Mouse (Mus musculus) left cerebral cortex, adult 8-10 months (tissue): ENCODE measurements around the gene Ppm1n. TPM values are rescaled to one million over a fixed set of nuclear protein-coding genes. Genes with fewer than 3 reads are reported as not detected.

Source experiments
- DNase-seq, 2 experiments: peaks; one replicate each; pipeline ENCODE4 v3.0.0; 2022; ENCODE audit warnings: low spot score in 2 of 2
- total RNA-seq, 4 experiments: library from RNA; stranded (reverse); gene quantifications; 2 replicates each; pipeline ENCODE4 v1.2.4; 2022

The Ppm1n gene
- total RNA-seq, 4 experiments from 2014 or later: 0.68 TPM; not detected in 3

GRCm38 (mm10) chr7:19252078-19252477 is 27.8 kb downstream of the Ppm1n start:
- no peak for DNase-seq

DNA sequence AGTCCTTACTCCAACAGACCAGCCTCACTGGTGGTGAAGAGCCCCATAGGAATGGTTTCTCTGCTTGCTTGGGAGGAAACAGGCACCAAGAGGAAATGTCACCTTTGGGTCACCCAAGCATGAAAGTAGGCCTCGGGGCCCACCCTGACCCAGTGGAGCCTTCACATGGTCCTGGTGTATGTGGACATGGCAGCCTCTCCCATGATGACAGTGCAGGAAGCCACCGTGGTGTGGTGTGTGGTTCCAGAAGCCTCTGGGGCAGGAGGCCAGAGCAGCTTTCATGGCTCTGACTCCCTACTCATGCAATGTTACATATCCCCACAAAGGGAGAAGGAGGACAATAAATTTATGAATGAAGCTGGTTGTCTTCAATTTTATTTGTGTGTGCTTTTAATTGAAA is 32.4 kb downstream of the Ppm1n start:
- no peak for DNase-seq

DNA sequence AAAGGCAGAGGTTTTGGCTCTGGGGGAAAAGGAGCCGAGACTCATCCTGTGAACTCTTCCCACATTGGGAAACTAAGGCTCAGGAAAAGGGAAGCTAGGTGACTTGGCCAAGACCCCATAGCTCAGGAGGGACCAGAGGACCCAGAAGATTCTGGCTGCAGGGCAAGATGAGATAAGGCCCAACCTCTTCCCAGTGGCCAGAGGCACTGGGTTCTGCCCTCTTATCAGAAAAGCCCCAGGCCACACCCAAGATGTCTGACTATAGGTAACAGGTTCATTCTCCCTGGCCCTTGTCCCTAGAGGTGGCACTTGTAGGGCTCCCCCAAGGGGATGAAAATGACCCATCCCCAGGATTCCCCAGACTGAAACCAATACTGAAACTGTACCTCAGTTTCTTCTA is 33.0 kb downstream of the Ppm1n start:
- DNase-seq: no peak

GRCm38 (mm10) chr7:19245083-19245482 is 34.8 kb downstream of the Ppm1n start:
- DNase-seq: no peak

DNA sequence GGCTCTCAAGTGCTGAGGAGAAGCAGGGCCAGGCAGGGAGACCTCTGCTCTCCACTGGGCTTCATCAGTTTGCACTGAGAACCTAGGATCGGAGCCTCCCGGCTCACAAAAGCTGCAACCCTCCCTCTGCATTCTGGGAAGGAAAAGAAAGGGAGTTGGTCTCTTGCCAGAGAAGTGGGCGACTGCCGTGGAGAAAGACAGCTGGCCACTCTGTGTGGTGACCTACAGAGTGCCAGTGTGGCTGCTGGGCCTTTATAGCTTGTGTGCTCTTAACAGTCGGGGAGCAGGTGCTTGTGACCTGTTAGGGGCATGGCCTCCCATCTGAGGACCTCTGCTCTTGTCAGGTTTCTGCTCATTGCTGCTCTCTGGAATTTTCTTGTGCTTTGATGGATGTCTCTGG is 36.0 kb downstream of the Ppm1n start:
- DNase-seq: no peak

DNA sequence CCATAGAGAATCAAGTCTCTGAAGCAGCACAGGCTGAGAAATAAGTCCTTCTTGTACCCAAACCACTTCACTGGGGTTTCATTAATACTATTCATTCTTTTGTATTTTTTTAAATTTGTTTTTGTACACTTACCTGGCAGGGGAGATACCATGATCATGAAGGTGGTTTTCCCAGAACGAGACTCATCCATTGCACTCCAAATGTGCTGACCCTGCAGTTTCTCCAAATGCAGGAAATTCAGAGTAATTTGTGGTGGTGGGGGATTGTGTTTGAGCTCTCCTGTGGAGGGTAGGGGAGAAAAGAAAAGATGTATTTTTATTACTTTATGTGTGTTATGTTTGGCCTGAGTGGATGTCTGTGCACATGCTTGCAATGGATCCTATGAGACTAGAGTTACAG is 37.9 kb downstream of the Ppm1n start:
- no peak for DNase-seq

- peak in 1 of 2 experiments; percentile 55 for DNase-seq
Observed at GRCm38 (mm10) chr7:19240905-19241463, 38.9 kb downstream of the Ppm1n start.

DNA sequence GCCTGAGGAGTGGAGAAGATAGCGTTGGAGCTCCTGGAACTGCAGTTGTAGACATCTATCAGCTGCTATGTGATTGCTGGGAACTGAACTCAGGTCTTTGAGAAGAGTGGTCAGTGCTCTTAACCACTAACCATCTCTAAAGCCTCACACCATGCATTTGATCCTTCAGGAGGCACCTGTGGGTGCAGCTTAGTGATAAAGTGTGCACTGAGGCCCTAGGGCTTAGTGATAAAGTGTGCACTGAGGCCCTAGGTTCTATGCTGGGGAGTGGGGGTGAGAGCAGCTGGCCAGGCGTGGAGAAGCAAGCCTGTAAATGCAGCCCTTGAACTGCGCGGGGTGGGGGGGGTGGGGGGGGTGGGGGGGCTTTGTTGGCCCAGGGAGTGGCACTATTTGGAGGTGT is 39.9 kb downstream of the Ppm1n start:
- no peak for DNase-seq

DNA sequence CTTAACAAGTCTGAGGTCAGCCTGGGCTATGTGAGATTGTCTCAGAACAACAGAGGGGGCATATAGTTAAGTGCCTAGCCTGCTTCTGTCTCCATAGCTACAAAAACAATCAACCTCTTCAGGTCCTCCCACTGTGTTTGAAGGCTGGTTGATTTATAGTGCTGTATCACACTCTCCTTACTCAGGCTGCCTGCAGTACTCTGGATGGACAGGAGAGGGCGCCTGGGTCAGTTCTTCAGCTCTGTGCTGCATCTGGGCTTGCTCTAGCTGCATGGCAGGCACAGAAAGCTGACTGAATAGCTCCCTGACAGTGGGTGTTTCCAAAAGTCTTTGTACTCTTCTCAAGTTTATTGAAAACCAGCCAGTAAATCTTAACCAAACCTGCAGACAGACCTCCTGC is 40.4 kb downstream of the Ppm1n start:
- DNase-seq: peak; percentile 73 to 87

DNA sequence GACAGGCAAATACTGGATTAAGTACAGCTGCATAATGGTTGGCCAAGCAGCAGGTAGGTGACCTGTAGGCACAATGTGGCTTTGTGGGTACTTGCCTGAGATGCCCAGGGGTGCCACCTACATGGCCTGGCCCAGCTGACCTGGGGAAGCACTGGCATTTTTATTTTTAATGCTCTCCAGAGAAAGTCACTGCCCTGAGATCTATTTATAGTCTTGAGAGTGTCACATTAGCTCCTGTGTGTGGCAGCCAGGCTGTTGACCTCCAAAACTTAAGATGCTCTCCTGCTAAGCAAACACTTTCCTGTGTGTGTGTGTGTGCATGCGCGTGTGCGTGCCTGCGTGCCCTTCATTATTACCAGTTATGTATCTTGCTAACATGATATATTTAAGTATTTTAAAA is 41.5 kb downstream of the Ppm1n start:
- no peak for DNase-seq

- no peak for DNase-seq
Observed at GRCm38 (mm10) chr7:19236411-19236810, 43.5 kb downstream of the Ppm1n start.

DNA sequence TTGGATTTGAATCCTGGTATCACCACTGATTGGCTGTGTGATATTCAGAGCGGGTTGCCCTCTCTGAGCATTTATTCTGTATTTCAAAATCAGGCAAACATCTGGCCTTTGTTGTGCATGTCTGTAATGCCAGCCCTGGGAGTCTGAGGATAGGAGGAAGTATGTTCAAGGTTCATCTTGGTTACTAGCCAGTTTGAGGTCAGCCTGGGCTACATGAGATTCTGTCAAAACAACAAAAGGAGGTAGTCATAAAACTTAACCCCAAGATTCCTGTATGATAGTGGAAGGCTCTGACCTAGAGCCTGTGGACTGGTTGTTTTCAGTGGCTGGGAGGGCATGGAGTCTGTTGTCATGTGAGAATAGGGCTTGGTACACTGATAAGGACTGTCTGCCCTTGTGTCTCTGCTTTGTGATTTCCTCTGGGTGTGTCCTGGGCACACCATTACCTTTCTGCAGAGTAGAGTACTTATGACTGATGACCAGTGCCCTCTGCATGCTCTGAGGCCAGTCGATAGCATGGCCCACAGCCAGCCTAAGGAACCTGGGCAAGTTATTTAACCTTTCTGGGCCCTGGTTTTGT is 44.7 kb downstream of the Ppm1n start:
- DNase-seq: no peak

- no peak for DNase-seq
Observed at GRCm38 (mm10) chr7:19234652-19235051, 45.2 kb downstream of the Ppm1n start.

GRCm38 (mm10) chr7:19231849-19232248 is 48.0 kb downstream of the Ppm1n start:
- no peak for DNase-seq

GRCm38 (mm10) chr7:19230899-19231298 is 49.0 kb downstream of the Ppm1n start:
- DNase-seq: no peak

- DNase-seq: no peak
Observed at GRCm38 (mm10) chr7:19230041-19230580, 49.8 kb downstream of the Ppm1n start.

GRCm38 (mm10) chr7:19229404-19229803 is 50.5 kb downstream of the Ppm1n start:
- no peak for DNase-seq

DNA sequence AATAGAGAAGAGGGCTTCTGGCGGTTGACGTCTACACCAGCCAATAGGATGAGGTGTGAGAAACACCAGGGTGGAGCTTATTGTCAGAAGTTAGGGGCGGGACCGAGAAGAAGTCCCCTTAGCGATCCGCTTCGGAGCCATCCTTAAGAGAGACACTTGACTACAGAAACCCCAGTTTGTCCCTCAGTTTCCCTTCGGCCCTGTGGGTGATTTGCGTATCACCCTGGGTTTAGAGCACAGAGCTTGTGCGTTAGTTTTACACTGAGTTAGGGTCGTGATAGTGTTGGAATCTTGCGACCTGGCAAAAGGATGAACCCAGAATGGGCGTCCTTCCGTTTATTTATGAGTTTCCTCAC is 51.1 kb downstream of the Ppm1n start:
- DNase-seq: no peak

- peak; percentile 98 to 99 for DNase-seq
Observed at GRCm38 (mm10) chr7:19227883-19228792, 51.7 kb downstream of the Ppm1n start, which contains the start of gene Opa3. Opa3 (plus strand) TSS chr7:19228334.

- peak; percentile 46 to 56 for DNase-seq
Observed at GRCm38 (mm10) chr7:19226817-19227797, 52.8 kb downstream of the Ppm1n start.
